Mouse (Mus musculus) left cerebral cortex, adult 8-10 months (tissue): ENCODE data around the gene Akap8l. TPM values are rescaled to one million over a fixed set of nuclear protein-coding genes. Genes with fewer than 3 reads are reported as not detected.

Source experiments
- DNase-seq, 2 experiments: peaks; one replicate each; pipeline ENCODE4 v3.0.0; 2022; ENCODE audit warnings: low spot score in 2 of 2
- total RNA-seq, 4 experiments: library from RNA; stranded (reverse); gene quantifications; 2 replicates each; pipeline ENCODE4 v1.2.4; 2022

Gene Akap8l
- total RNA-seq, result 100 to 1,000 TPM; 184 to 217 (median 195) TPM

DNA sequence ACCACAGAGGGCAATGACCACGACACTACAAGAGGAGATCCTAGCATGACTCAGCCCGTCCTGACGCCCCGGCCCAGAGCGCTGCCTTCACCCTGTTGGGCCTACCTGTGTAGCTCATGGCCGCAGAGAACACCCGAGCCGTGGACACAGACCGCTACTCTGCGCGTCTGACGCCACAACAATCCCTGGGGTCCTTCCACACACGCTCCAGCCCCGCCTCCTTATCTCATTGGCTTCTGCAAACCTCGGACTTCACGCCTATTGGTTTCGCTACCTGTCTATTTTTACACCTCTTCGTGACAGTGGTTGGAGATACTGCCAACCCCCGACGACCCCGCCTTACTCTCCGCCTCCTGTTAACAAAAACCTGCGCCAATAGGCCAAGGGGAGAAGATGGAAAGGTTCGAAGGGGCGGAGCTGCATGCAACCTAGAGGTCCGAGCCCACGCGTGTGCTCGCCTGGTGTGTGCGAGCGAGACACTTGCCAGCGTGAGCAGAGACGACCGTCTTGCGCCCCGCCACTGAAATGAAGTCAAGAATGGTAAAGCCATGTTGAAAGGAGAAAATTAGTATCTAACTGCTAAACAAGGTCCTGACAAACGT is at the start of gene Akap8l:
Akap8l (minus strand) TSS at position 226 of the 602 bp plus-strand sequence.
- peak; percentile 94 to 99 for DNase-seq

DNA sequence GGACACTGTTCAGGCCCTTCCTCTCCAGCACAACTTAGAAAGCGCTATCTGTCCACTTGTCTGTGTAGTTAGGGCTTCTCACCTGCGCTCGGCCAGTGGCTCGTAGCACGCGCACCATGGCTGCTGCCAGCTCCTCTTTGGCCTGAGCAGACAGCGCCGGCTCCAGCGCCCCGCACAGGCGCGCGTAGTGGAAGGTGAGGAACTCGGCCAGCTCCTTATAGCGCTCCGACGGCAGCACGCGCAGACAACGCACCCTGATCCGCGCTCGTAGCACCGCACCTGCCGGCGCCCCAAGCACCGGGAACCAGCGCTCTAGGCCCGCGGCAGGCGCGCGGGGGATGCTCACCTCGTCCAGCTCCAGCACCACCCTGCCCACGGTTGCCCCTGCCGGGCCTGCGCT is 45.9 kb upstream of the Akap8l start:
- no peak for DNase-seq

DNA sequence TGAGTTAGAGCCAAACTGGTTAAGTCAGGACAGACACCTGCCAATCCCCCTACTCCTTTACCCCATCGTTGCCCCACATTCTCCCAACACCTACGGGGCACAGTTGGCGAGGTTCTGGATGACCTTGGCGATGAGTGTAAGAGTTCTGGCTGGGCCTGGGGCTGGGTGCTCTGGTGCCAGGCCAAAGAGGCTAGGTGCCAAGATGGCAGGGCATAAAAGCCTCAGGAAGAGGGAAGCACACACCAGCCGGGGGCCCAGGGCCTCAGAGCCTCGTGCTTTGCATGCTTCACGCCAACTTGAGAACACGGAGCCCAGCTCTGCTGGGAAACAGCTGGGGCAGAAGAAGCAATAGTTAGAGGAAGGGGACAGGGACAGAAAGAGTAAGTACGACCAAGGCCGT is 43.5 kb upstream of the Akap8l start:
- DNase-seq, result no peak

DNA sequence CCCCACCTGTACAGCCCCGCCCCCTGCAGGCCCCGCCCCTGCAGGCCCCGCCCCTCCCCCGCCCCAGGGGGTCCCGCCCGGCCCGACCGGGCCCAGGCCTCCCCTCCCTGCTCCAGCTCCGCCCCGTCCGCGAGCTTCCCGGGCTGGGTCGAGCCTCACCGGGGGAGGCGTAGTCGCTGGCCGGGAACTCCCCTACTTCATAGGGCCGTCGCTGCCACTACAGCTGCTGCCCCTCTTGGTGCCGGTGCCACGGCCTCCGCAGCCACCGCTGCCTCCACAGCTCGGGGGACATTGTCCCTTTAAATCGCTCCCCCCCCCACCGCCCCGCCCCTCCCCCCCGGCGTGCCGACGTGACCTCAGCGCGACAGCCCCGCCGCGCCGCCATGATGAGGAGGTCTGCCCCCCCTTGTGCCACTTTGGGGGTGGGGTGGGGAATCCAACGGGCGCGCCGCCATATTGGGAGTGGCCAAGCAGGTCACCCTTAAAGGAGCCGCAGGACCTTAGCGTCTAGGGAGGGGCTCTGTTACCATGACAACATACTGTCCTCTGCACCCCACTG is 38.8 kb upstream of the Akap8l start, which contains the start of gene Wiz:
Wiz (minus strand) TSS at position 339 of the 559 bp plus-strand sequence.
- peak; percentile 88 to 95 for DNase-seq

DNA sequence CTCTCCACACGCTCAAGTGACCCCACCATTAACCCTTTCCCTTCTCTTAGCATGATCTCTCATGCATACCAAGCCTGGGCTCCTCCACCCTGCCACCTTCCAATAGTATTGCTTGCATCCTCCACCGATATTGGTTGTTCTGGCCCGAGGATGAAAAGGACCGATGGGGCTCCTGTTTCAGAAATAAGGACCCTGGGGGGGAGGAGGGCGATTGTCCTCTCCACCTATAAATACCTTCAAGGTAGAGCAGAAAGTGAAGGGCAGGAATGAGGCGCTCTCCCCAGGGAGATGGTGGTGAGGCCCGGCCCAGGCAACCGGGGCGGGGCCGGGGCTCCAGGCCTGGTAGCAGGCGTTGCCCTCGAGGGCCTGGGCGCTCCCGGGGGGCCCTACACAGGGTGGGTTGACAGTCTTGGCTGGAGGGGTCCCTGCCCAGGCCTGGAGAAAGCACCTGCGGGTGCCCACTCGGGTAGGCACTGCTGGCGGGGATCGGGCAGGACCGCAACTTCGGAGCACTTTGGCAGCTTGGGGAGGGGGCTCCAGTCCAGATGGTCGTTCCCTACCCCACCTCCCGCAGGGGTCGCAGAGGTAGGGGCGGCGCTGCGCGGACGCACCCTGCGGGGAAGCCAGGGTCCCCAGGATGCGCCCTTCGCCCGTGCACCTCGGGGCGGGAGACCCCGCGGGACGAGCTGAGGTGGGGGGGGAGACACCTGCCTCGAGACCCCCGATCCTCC is 38.1 kb upstream of the Akap8l start:
- no peak for DNase-seq

DNA sequence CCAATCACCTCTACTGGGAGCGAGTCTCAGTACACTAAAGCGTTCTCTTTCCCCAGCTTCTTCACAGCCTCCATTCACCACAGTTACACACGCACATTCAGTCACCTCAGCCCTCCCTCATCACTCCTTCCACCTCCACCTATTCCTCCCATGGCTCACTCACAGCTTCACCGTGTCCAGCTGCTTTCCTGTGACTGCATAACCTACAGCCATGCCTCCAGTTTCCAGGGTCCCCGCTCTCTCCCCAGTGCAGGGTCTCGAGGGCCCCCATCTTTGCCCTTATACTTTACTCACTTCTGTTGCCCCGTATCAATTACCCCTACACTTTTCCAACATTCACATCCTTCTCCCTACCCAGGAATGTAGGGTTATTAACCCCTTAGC is 37.6 kb upstream of the Akap8l start:
- no peak for DNase-seq

DNA sequence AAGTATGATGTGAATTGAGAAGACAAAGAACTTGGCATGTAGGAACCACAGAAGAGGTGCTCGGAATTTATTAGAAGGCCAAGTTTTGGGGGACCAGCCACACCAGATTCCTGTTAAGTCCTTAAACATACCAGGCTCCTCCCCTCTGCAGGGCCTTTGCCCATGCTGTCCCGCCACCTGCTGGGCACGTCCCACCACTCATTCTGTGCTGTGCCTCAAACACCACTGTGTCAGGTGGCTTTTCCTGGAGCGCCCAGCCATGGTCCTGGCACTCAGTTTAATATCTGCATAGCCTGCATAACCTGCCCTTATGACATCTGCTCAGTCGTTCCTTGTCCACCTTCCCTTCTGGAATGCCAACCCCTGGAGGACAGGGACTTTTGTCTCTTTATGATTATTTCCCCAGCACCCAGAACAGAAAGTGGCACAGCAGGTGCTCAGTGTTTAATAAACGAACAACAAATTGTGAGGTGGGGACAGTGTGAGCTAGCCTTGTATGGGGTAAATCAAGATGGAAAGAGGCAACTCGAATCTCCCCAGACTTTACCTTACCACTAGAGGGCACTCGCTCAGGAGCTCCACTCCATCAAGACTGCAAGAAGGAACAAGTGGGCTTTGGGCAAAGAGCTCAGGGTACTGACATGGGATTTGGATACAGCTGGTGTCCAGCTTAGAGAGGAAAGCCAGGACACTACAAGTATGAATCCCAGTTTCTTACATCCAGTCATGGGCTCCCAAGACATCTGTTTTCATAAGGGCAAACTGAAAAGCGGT is 36.4 kb upstream of the Akap8l start:
- DNase-seq, result no peak

DNA sequence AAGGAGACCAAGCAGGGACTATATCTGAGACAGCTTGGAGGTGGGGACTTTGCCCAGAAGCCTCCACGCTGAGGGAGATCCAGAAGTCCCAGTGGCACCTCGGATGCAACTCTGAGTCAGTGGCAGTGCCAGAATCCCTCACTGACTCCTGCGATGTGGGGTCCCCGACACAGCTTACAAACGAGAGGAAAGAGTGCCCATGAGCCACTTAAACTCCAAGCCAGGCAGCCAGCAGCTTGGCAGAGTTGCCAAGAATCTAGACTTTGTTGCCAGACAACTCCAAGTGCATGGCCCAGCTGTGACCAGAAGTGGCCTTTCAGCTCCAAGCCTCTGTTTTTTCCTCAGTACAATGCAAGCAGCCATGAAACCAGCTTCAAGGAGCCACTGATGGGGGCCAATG is 33.3 kb upstream of the Akap8l start:
- DNase-seq, result no peak

DNA sequence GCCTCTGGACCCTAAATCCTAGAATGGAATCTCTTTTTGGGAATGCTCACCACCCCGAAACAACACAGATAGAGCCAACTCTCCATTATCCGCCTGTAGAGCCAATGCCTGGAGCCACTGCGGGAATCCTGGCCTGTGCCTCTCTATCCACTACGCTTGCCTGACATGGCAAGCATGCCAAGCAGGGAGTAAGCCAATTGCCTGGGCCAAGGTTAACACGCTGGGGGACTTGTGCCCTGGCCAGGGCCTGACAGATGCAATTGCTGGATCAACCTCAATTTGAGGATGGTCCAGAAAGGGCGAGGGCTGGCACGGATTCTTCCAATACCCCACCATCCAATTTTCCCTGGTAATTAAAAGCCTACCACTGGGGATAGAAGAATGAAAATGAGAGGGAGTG is 32.2 kb upstream of the Akap8l start:
- no peak for DNase-seq

DNA sequence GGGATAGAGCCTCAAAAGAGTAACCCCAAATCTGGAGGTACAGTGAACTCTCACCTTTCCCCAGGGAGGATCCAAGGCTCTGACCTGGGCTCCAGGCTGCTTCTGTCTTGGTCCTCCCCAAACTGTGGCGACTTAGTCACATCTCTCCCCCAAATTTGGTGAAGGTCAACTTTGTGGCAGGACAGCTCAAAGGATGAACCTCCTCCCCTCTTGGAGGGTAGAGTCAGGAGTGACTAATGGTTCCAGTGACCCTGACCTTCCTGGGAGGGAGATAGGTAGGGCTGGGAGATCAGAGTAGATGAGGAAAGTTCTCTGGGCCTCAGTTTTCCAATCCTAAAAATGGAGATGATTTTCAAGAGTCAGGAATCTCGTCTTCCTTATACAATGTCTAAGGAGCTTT is 28.4 kb upstream of the Akap8l start:
- DNase-seq, result no peak

DNA sequence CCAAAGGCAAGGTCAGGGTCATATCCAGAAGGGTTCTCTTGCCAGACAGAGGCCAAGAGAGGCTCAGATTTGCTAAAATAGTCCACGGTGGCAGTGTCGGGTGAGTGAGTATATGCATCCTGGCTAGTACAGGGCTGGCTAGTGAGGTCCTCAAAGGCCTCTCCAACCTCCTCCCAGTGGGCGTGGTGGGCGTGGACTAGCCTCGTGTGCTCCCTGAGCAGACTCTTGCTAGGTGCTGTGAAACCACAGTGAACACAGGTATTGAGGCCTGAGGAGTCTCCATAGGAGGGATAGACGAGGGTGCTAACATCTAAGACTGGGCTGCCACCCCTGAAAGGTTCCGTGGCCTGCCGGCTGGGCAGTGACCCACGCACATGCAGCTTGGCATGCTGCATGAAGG is 26.7 kb upstream of the Akap8l start:
- DNase-seq, result no peak

DNA sequence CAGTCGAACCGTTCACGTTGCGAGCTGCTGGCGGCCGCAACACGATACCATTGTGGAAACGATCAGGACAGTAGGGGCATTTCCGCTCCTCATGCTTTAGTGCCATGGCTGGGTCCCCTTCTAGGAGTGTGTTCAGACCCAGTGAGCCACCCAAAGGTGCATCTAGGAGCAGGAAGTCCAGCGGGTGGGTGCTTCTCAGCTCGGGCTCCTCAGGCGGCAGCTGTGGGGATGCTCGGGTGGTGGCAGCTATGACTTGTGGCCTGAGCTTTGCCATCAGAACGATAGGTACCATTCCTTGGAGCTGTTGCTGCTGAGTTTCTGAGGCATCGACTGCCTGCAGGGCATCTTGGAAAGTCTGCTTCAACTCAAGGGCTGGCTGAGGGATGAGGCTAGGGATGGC is 26.1 kb upstream of the Akap8l start:
- DNase-seq, result no peak

DNA sequence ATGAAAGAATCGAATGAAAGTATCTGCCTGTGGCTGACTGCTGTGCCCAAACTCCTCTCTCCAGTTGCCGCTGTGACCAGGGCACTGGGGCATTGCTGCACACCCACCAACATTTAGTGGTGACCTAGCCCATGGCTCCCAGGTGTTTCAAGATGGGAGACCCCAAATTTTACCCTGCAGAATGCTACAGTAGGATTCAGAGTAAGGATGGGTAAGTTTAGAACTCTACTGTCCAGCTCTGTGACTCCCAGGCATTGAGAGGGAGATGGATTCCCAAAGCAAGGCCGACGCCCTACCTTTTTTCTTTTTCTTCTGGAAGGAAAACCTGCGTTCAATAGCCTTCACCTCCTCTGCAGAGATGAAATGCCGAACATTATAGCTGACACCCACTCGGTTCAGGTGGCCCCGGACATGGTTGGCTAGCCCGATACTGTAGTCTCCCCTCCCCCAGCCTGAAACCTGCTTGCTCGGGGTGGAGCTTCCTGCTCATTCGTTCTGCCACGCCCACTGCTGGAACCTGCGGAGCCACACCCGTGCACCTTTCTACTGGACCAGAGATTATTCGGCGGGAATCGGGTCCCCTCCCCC is 18.7 kb upstream of the Akap8l start:
- DNase-seq, result no peak

DNA sequence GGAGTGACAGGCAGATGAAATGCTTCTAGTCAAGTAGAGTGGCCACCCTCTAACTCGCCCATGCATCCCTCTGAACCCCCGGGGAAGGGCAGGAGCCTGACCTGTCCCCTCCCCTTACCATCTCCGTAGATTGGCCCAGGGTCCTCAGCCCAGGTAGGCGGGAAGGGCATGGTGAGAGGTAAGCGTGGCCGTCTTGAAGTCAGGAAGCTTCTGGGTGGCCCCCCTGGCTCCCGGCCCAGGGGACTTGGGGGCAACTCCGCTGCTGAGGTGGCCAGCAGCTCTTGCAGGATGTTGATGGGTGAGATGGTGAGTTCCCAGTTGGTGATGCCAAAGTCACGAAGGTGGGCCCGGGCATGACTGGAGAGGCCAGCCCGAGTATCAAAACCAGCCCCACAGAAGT is 17.3 kb upstream of the Akap8l start:
- DNase-seq, result no peak

DNA sequence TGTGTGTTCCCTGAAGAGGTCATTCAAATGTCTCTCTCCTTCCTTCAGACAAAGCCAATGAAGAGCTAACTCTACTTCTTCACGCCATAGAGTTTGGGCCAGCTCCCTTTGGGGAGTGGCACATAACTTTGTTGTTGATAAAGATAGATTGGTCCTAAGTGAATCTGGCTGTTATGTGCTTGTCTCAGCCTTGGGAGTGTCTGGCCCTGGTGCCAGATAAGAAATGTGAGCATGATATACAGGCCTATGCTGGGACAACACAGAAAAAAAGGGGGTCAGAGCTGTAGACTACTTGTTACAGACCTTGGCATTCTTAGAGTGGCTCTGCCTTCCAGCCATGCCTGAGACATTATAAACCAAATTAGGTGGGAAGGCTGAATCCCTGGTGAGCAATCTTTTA is 14.9 kb upstream of the Akap8l start:
- DNase-seq, result no peak

DNA sequence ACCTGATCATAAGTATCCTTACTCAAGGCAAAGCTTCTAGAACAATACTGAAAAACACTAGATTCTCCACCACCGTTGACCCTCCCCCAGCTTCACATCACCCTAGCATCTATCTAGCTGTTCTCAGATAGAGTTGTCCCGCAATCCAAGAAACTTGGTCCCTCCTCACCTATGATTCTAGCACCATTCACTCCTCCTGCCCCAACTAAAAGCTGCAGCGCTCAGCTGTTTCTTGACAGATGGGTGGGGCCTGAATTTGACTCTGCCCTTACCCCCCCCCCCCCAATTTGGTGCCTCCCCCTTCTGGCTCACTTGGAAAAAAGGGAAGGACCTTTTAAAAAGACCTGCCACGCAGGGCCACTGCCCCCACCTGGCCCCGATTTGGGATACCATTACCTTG is 14.4 kb upstream of the Akap8l start:
- no peak for DNase-seq

DNA sequence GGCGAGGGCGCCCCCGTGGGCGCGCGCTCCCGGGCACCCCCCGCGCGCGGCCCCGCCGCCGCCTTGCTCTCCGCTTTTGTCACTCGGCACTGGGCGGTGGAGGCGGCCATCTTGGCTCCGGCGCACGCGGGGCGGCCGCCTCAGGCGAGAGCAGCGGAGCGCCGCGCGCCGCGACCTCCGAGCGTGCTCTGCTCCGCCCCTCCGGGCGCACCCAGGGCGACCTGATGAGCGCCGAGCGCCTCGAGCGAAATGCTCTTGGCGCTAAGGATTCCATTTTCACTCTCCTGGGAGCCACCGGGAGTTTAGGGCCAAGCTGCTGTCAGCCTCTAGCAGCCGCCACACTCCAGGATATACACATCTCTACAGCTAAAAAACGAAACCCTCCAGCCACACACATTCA is 13.9 kb upstream of the Akap8l start:
- peak; percentile 70 to 85 for DNase-seq

DNA sequence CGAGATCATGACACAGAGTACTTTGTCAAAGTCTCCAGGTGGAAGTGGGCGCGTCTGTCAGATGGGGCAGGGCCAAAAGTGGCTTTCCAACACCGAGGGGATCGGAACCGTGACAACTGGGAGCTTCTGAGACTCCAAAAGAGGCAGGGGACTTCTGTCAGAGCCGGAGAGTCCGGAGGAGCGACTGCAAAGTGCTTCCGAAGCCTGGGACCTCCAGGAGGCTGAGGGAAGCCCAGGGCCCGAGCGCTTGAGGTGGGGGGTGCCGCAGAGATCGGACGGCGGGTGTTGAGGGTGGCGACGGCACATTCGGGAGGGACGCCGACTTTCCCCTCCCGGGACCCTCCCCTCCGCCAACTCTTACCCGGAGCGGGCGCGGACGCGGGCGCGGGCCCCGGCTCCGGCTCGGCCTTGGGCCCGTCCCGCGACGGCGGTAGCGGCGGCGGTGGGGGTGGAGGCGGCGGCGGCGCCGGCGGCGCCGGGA is 13.5 kb upstream of the Akap8l start:
- DNase-seq, result no peak

DNA sequence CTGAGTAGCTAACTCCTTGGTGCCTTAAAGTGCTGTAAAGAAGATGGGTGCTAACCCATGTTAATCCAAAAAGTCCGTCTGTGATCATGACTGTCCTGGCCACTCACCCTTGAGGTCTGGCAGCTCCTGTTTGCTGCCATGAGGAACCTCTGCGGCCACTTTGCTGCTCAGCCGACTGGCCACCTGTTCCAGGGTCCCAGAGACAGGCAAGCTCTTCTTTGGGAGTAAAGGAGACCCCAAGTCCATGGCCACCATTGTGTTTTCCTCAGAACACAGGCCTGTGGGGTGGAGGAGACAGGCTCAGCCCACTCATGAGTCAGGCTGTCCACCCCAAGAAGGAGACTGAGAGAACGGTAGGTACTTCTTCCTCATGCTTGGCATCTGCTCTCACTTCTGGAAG is 12.3 kb upstream of the Akap8l start:
- no peak for DNase-seq

DNA sequence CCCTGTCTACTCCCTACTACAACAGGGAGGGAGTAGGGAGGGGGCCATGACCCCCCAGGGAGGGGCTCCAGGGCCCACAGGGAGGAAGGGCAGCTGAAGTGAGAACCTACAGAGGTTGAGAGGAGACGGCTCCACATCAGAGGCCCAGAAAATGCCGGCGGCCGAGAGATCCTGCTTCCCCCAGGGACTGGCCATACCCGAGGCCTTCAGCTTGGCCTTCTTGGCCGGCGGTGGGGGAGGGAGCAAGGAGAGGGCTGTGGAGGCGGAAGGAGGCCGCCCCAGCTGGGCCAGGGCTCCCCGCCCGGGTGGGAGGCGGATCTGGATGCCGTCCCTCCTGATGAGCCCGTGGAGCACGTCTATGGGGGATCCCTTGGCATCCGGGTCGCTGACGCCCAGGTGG is 9.5 kb upstream of the Akap8l start:
- DNase-seq, result no peak

DNA sequence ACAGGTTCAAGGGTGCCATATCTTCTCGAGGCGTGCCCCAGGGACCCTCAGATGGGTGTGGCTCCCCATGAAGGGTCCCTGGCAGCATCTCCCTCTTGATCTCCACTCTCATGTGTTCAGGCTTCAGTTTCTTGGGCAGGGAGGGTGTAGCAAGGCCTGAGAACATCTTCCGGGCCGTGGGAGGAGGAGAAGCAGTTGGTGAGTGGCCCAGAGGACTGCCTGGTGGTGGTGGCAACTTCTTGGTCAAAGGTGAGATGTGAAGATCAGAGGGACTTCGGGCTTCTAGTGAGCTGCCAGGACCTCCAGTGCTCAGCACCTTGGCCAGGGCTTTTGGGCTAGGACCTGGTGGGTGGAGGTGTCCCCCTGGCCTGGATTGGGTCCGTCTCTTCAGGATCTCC is 8.5 kb upstream of the Akap8l start:
- DNase-seq, result no peak
